Mouse (Mus musculus) ES-E14 (cell line): ENCODE measurements around the gene Sptbn2. TPM values are rescaled to one million over a fixed set of nuclear protein-coding genes. Genes with fewer than 3 reads are reported as not detected.

ENCODE experiments used
- DNase-seq: peaks from one replicate; pipeline ENCODE4 v3.0.0-alpha.2; 2013; ENCODE audit warnings: low read depth, low spot score
- H3K27ac ChIP-seq: 2 replicates; pipeline ENCODE4 v1.5.1; 2012; ENCODE audit warnings: low read depth, mild to moderate bottlenecking, low read length, moderate library complexity, mixed read lengths; ENCODE audit not compliant: poor library complexity, insufficient read depth, severe bottlenecking
- H3K36me3 ChIP-seq: 2 replicates; pipeline ENCODE4 v1.6.1; 2012; ENCODE audit warnings: mild to moderate bottlenecking, low read length, moderate library complexity, mixed read lengths; ENCODE audit not compliant: control insufficient read depth, poor library complexity, insufficient read depth, severe bottlenecking
- H3K4me1 ChIP-seq, 2 experiments: fragments of 150-350 bp in 1 of 2; sonication (generic) in 1 of 2; 2 replicates each; pipeline ENCODE4 v1.6.1; 2012; ENCODE audit warnings: low read length in 2 of 2, mild to moderate bottlenecking in 1 of 2, mixed read lengths in 1 of 2; ENCODE audit not compliant: control insufficient read depth in 2 of 2, insufficient read depth in 2 of 2, poor library complexity in 1 of 2
- H3K4me3 ChIP-seq, 2 experiments: fragments of 150-350 bp in 1 of 2; sonication (generic) in 1 of 2; 2 replicates each; pipeline ENCODE4 v1.5.1; 2012; ENCODE audit warnings: low read length in 2 of 2, low read depth in 1 of 2, mild to moderate bottlenecking in 1 of 2, mixed read lengths in 1 of 2; ENCODE audit not compliant: insufficient read depth in 1 of 2, poor library complexity in 1 of 2, severe bottlenecking in 1 of 2
- H3K9ac ChIP-seq: 2 replicates; pipeline ENCODE4 v1.6.1; 2012; ENCODE audit warnings: low read depth, mild to moderate bottlenecking, low read length, mixed read lengths; ENCODE audit not compliant: poor library complexity, insufficient read depth, severe bottlenecking
- H3K9me3 ChIP-seq: fragments of 150-350 bp; sonication (generic); 2 replicates; pipeline ENCODE4 v1.6.1; 2012; ENCODE audit warnings: low read depth, mild to moderate bottlenecking, low read length; ENCODE audit not compliant: control insufficient read depth, insufficient read depth
- CHD2 ChIP-seq: IDR thresholded peaks from 2 replicates; pipeline ENCODE4 v1.6.1; 2014; ENCODE audit warnings: mild to moderate bottlenecking, low read depth, low read length, inconsistent platforms
- HCFC1 ChIP-seq: IDR thresholded peaks from 2 replicates; pipeline ENCODE4 v1.6.1; 2012; ENCODE audit warnings: low read length, inconsistent platforms, borderline replicate concordance; ENCODE audit not compliant: insufficient read depth
- MAFK ChIP-seq: IDR thresholded peaks from 2 replicates; pipeline ENCODE4 v1.6.1; 2014; ENCODE audit warnings: mild to moderate bottlenecking, low read depth, low read length, inconsistent platforms; ENCODE audit not compliant: insufficient read depth
- ZC3H11A ChIP-seq: IDR thresholded peaks from 2 replicates; pipeline ENCODE4 v1.6.1; 2012; ENCODE audit warnings: low read depth, mild to moderate bottlenecking, inconsistent platforms, low read length, borderline replicate concordance
- ZNF384 ChIP-seq: IDR thresholded peaks from 2 replicates; pipeline ENCODE4 v1.6.1; 2012; ENCODE audit warnings: low read depth, low read length, inconsistent platforms
- in situ Hi-C, 2 experiments: fragments of 600-800 bp; cut with MboI; formaldehyde crosslinking; loops; one replicate each; pipeline ENCODE4 v1.15.1; 2025; ENCODE audit warnings: low sequenced_read_pairs in 2 of 2, inconsistent platforms in 1 of 2; ENCODE audit not compliant: unreplicated experiment in 2 of 2
- total RNA-seq: library from RNA; depleted of rRNA; stranded (reverse); fragments of 300-350 nt; gene quantifications from 2 replicates; pipeline ENCODE4 v1.2.3, GENCODE M21; 2012

Gene Sptbn2
- total RNA-seq, 1 experiment: 14.1 TPM

DNA sequence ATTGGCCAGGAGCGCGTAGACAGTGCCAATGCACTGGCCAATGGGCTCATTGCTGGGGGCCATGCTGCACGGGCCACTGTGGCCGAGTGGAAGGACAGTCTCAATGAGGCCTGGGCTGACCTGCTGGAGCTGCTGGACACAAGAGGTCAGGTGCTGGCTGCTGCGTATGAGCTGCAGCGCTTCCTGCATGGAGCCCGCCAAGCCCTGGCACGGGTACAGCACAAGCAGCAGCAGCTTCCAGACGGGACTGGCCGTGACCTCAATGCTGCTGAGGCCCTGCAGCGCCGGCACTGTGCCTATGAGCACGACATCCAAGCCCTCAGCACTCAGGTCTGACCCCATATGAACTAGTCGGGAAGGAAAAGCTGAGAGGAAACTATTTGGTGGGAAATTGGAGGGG is 35.6 kb downstream of the Sptbn2 start:
- no peak for DNase-seq
- no peak overlapping the region for H3K9ac ChIP-seq
- in situ Hi-C loops: loop anchor here in 1 of 2 experiments (25.0 kb wide), 1 partner anchor 109 kb away; the partner anchor contains the start of gene Rce1
- TF ChIP-seq HCFC1 (no peak), ZNF384 (no peak), MAFK (no peak), CHD2 (no peak), ZC3H11A (no peak)
- H3K27ac ChIP-seq: no peak overlapping the region; the same call in 1 of the 2 replicates
- peaks cover 10% of the 10 kb centered on the region; the same call in 1 of the 2 replicates for H3K36me3 ChIP-seq
- H3K4me3 ChIP-seq: no peak overlapping the region
- no peaks in the 10 kb centered on the region for H3K9me3 ChIP-seq
- H3K4me1 ChIP-seq: no peaks in the 10 kb centered on the region

DNA sequence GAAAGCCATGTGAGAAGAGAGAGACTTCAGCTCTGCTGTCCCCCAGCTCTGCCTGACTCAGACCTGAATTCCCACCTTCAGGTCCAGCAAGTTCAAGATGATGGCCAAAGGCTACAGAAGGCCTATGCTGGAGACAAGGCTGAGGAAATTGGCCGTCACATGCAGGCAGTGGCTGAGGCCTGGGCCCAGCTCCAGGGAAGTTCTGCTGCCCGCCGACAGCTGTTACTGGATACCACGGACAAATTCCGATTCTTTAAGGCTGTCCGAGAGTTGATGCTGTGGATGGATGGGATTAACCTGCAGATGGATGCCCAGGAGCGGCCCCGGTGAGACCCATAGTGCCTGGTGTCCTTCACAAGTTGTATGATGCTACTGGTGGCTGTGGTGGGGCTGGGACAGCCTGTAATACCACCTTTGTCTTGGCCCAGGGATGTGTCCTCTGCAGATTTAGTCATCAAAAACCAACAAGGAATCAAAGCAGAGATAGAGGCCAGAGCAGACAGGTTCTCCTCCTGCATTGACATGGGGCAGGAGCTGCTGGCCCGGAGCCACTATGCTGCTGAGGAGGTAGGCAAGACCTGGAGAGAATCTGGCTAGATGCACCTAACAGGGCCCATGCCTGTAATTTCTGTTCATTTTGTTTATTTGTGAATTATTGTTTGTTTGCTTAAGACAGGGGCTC is 36.8 kb downstream of the Sptbn2 start:
- TF ChIP-seq MAFK: no peak
- TF ChIP-seq ZC3H11A: no peak
- no peak for TF ChIP-seq ZNF384
- no peak overlapping the region for H3K27ac ChIP-seq
- DNase-seq: no peak
- no peaks in the 10 kb centered on the region for H3K9me3 ChIP-seq
- H3K4me3 ChIP-seq: no peak overlapping the region
- in situ Hi-C loops: loop anchor here in 1 of 2 experiments (25.0 kb wide), 1 partner anchor 110 kb away; the partner anchor contains the start of gene Rce1
- H3K9ac ChIP-seq: no peak overlapping the region
- no peaks in the 10 kb centered on the region; a peak in 1 of 4 replicates for H3K4me1 ChIP-seq
- H3K36me3 ChIP-seq: peaks cover 15% of the 10 kb centered on the region; the same call in 1 of the 2 replicates

DNA sequence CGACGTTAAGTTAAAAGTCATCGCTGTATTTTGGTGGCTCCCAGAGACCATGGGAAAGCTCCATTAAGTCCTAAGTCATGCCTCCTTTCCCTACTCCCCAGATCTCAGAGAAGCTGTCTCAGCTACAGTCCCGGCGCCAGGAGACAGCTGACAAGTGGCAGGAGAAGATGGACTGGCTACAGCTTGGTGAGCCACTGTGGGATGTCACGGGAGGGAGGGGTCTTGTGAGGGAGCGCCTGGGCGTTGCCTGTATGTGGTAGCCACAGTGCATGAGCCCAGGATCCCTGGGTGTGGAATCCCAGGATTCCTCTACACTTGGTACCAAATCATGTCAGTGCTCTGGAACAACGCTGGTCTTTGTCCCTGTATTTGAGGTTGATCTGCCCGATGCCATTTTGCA is 37.5 kb downstream of the Sptbn2 start:
- no peaks in the 10 kb centered on the region; a peak in 1 of 4 replicates for H3K4me1 ChIP-seq

DNA sequence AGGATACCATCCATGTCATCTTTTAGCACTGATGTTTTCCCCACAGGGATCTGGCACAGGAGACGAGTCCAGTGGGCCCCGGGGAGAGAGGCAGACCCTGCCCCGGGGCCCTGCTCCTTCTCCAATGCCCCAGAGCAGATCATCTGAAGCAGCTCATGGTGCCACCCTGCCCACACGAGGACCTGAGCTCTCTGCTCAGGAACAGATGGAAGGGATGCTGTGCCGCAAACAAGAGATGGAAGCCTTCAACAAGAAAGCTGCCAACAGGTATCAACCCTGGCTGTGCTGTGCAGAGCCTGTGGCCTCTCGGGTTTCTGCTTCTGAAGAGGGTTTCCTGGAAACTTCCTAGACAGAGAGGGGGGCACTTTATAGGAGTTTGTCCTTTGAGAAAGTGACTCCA is 39.0 kb downstream of the Sptbn2 start:
- H3K27ac ChIP-seq: no peak overlapping the region
- in situ Hi-C loops: loop anchor here (10.0 to 25.0 kb wide), 2 partner anchors 113 to 155 kb away; partner anchors contain the start of genes Bbs1 (in 1 of the 2) and Rce1 (in 1 of the 2)
- no peak overlapping the region for H3K9ac ChIP-seq
- DNase-seq: no peak
- no peak overlapping the region for H3K4me3 ChIP-seq
- peaks cover 12% of the 10 kb centered on the region; the same call in 1 of the 2 replicates for H3K36me3 ChIP-seq
- H3K4me1 ChIP-seq: no peaks in the 10 kb centered on the region; a peak in 1 of 4 replicates
- no peak for TF ChIP-seq HCFC1
- TF ChIP-seq ZNF384: no peak
- no peak for TF ChIP-seq MAFK
- TF ChIP-seq CHD2: no peak
- TF ChIP-seq ZC3H11A: no peak
- H3K9me3 ChIP-seq: no peaks in the 10 kb centered on the region

More for the DNA sequence above, 37.5 kb downstream of the Sptbn2 start:
- no peaks in the 10 kb centered on the region for H3K9me3 ChIP-seq
- TF ChIP-seq ZNF384 (no peak), CHD2 (no peak), ZC3H11A (no peak), HCFC1 (no peak), MAFK (no peak)
- in situ Hi-C loops: loop anchor here in 1 of 2 experiments (25.0 kb wide), 1 partner anchor 111 kb away; the partner anchor contains the start of gene Rce1
- no peak overlapping the region for H3K9ac ChIP-seq
- peaks cover 15% of the 10 kb centered on the region; the same call in 1 of the 2 replicates for H3K36me3 ChIP-seq
- DNase-seq: no peak
- H3K27ac ChIP-seq: no peak overlapping the region
- H3K4me3 ChIP-seq: no peak overlapping the region
